Comparison of ENCODE assay signal across 16 mouse cellular contexts in genomic region chr9:70924763-70925162, GRCm38 (mm10). TPM values are rescaled to one million over a fixed set of nuclear protein-coding genes. Genes with fewer than 3 reads are reported as not detected.
DNase-seq lines count a peak whose midpoint lies in the region; ATAC-seq and TF ChIP-seq lines count a peak whose summit lies in the region.
"Had no signal": no experiment of that assay in that cellular context is flagged by ENCODE, and none has a peak within 500 bp of the region (broad histone marks: within the 10 kb centered on the region; RNA-seq: fewer than 3 reads in every experiment).

No protein-coding gene starts in this region.

- H3K4me3 ChIP-seq in kidney, postnatal 0 days (replicated peaks; ENCODE audit: low read depth, low read length), result no peak overlapping the region
- H3K4me3 ChIP-seq: heart, embryonic 12.5 days; kidney, embryonic 15.5 days; limb, embryonic 13.5 days; megakaryocyte, embryonic 14.5 days had no signal

- WGBS in kidney, postnatal 0 days, result 92% methylated on average over 3 of the region's 3 CpGs

- no peak for DNase-seq in kidney, postnatal 0 days (ENCODE audit: low spot score)
- DNase-seq in kidney, postnatal 10 days, result no peak
- DNase-seq in 3T3-L1 (ENCODE audit: low read depth, low spot score) (peak; percentile 10), 416B (ENCODE audit: low read depth) (peak; percentile 67)
- peak; percentile 33 for DNase-seq in induced T-regulatory cell, adult 2 months (ENCODE audit: low read depth)
- no peak for DNase-seq in urinary bladder, postnatal 14 days (ENCODE audit: low spot score)
- DNase-seq: adrenal gland, postnatal 14 days; embryo, embryonic 11 days; spleen, adult 18-20 months; thymus, postnatal 14 days had no signal

- H3K4me2 ChIP-seq in kidney, postnatal 0 days (ENCODE audit: low read length), result no peak overlapping the region
- H3K4me2 ChIP-seq: heart, embryonic 12.5 days; hindbrain, embryonic 14.5 days; kidney, embryonic 15.5 days; limb, embryonic 13.5 days had no signal

- H3K27ac ChIP-seq in kidney, postnatal 0 days, result no peak overlapping the region
- H3K27ac ChIP-seq: hindbrain, embryonic 14.5 days; kidney, embryonic 15.5 days; limb, embryonic 13.5 days had no signal

- no peak overlapping the region for H3K9ac ChIP-seq in kidney, postnatal 0 days (ENCODE audit: low read depth, low read length)
- H3K9ac ChIP-seq: heart, embryonic 12.5 days; hindbrain, embryonic 14.5 days; kidney, embryonic 15.5 days; limb, embryonic 13.5 days had no signal

- no peaks in the 10 kb centered on the region; the same call in none of the 2 replicates for H3K4me1 ChIP-seq in kidney, postnatal 0 days (replicated peaks; ENCODE audit: insufficient read depth, low read length)

- no peaks in the 10 kb centered on the region for H3K36me3 ChIP-seq in kidney, postnatal 0 days (ENCODE audit: insufficient read depth, low read length)
- H3K36me3 ChIP-seq: heart, embryonic 12.5 days; kidney, embryonic 15.5 days; limb, embryonic 13.5 days had no signal

- TF ChIP-seq CTCF in kidney, postnatal 0 days (IDR thresholded peaks at IDR 0.05; ENCODE audit: low read depth), result peak; percentile 38; the same call in 1 of the 2 replicates

- no peak for ATAC-seq in kidney, postnatal 0 days (replicated peaks; ENCODE audit: low FRiP score, low read depth)
- no peak for ATAC-seq in erythroid progenitor cell, adult 5-6 weeks (replicated peaks; ENCODE audit: low FRiP score, poor library complexity, severe bottlenecking)

- H3K27me3 ChIP-seq in kidney, postnatal 0 days (ENCODE audit: insufficient read depth, low read length), result no peaks in the 10 kb centered on the region
- H3K27me3 ChIP-seq: heart, embryonic 12.5 days; kidney, embryonic 15.5 days; limb, embryonic 13.5 days; megakaryocyte, embryonic 14.5 days had no signal

- no peaks in the 10 kb centered on the region for H3K9me3 ChIP-seq in kidney, postnatal 0 days (replicated peaks; ENCODE audit: low read length)
- H3K9me3 ChIP-seq: heart, embryonic 12.5 days; limb, embryonic 13.5 days had no signal

RNA-seq across cellular contexts. Expression of gene Lipc, which starts 27.3 kb away (rescaled TPM):
- polyA plus RNA-seq in kidney, postnatal 0 days (2015; fragmentation: Nextera tagmentation; extraction: Ambion mirVana), result 0.45 and 0.46 TPM in 2 replicates
- not detected in 2 replicates for total RNA-seq in erythroid progenitor cell, adult 5-6 weeks (2015; ENCODE audit: low replicate concordance)
- total RNA-seq in erythroid progenitor cell, adult 5-6 weeks (2017; ENCODE audit: low replicate concordance), result 0.64 and 1.2 TPM in 2 replicates
- polyA plus RNA-seq: limb, embryonic 13.5 days had no signal

Comparison
In these comparisons a context has a peak if more than half of its experiments do, and no peak if none do; other contexts are left out.
1. DNase-seq: peak in 3T3-L1 (single experiment), 416B (single experiment) and induced T-regulatory cell, adult 2 months (single experiment); none in kidney, postnatal 0 days (single experiment), kidney, postnatal 10 days (single experiment) and urinary bladder, postnatal 14 days (single experiment).